ENCODE assay signal across 15 mouse cellular contexts in the genomic region with DNA sequence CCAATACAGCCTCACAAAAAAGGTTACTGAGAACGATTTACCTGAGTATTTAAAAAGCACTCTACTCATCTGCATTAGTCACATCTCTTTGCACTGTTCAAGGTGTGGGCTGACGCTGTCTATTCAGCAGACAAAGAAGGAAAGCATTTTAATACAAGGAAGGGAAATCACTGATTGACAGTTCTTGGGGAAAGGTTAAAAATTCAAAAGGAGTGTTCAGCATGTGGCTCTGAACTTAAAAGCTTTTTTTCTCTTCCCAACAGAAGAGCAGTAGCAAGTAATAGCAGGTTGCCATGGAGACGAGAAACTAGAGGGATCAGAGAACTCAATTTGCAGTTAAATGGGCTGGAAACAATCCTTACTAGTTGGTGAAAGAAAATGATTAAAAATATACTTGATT.
DNase-seq lines count a peak whose midpoint lies in the region; ATAC-seq and TF ChIP-seq lines count a peak whose summit lies in the region.
"Had no signal": no experiment of that assay in that cellular context is flagged by ENCODE, and none has a peak within 500 bp of the region (broad histone marks: within the 10 kb centered on the region; RNA-seq: fewer than 3 reads in every experiment).

No protein-coding gene starts in this region.

- peak; percentile 74 for ATAC-seq in forebrain, embryonic 14.5 days
- ATAC-seq in midbrain, embryonic 16.5 days: peak; percentile 71

- H3K4me1 ChIP-seq in forebrain, embryonic 14.5 days (ENCODE audit: control insufficient read depth, insufficient read depth, low read length): peaks cover 28% of the 10 kb centered on the region
- H3K4me1 ChIP-seq in midbrain, embryonic 16.5 days (ENCODE audit: control insufficient read depth, insufficient read depth, low read length): peaks cover 47% of the 10 kb centered on the region
- H3K4me1 ChIP-seq in heart, adult 2 months (ENCODE audit: control insufficient read depth, insufficient read depth, low read length): no peaks in the 10 kb centered on the region
- H3K4me1 ChIP-seq: embryonic facial prominence, embryonic 15.5 days; heart, embryonic 13.5 days; limb, embryonic 15.5 days had no signal

- TF ChIP-seq EP300 in heart, adult 2 months (IDR thresholded peaks at IDR 0.05; ENCODE audit: insufficient read depth, low read depth, low read length): no peak

- intact Hi-C loops in left cerebral cortex, adult 2 months (cut with DNase I): no loop called here
- intact Hi-C loops in heart, postnatal 36 days (cut with DNase I): no loop called here
- intact Hi-C loops in heart, adult 2 months (cut with DNase I): no loop called here

- no peaks in the 10 kb centered on the region for H3K79me2 ChIP-seq in heart, adult 2 months (replicated peaks; ENCODE audit: control insufficient read depth, insufficient read depth, low read length)

- H3K27ac ChIP-seq in left cerebral cortex, adult 2 months: no peak overlapping the region
- H3K27ac ChIP-seq in forebrain, embryonic 14.5 days (ENCODE audit: low read depth, low read length): peak overlapping the region; percentile 82
- peak overlapping the region; percentile 87 for H3K27ac ChIP-seq in midbrain, embryonic 16.5 days (ENCODE audit: low read length)
- H3K27ac ChIP-seq in heart, adult 2 months: no peak overlapping the region
- H3K27ac ChIP-seq: embryonic facial prominence, embryonic 15.5 days; heart, embryonic 13.5 days; limb, embryonic 15.5 days had no signal

- H3K36me3 ChIP-seq in forebrain, embryonic 14.5 days (ENCODE audit: control insufficient read depth, insufficient read depth, low read length): peaks cover 9% of the 10 kb centered on the region
- no peaks in the 10 kb centered on the region for H3K36me3 ChIP-seq in midbrain, embryonic 16.5 days (ENCODE audit: control insufficient read depth, insufficient read depth, low read length)
- H3K36me3 ChIP-seq in heart, adult 2 months (ENCODE audit: control insufficient read depth, insufficient read depth, low read length): no peaks in the 10 kb centered on the region; the same call in 1 of the 2 replicates

- H3K9me3 ChIP-seq in forebrain, embryonic 14.5 days (replicated peaks; ENCODE audit: control insufficient read depth, low read length): no peaks in the 10 kb centered on the region
- no peaks in the 10 kb centered on the region for H3K9me3 ChIP-seq in midbrain, embryonic 16.5 days (replicated peaks; ENCODE audit: control insufficient read depth, low read length, poor library complexity, severe bottlenecking)
- H3K9me3 ChIP-seq: embryonic facial prominence, embryonic 15.5 days; heart, embryonic 13.5 days; limb, embryonic 15.5 days had no signal

- 0 out of 2 replicates have a peak overlapping the region, but pooled peaks have one; percentile 2 for H3K4me2 ChIP-seq in forebrain, embryonic 14.5 days (ENCODE audit: low read length)
- H3K4me2 ChIP-seq in midbrain, embryonic 16.5 days (ENCODE audit: low read length): peak overlapping the region; percentile 12; the same call in 1 of the 2 replicates
- H3K4me2 ChIP-seq: embryonic facial prominence, embryonic 15.5 days; heart, embryonic 13.5 days; limb, embryonic 15.5 days; lung, embryonic 14.5 days had no signal

- no peak for TF ChIP-seq POLR2A in heart, adult 2 months (IDR thresholded peaks at IDR 0.05; ENCODE audit: insufficient read depth, low read depth, low read length)

- H3K9ac ChIP-seq in forebrain, embryonic 14.5 days (ENCODE audit: low read length): peak overlapping the region; percentile 37; the same call in 1 of the 2 replicates
- H3K9ac ChIP-seq in midbrain, embryonic 16.5 days (ENCODE audit: low read depth, low read length): no peak overlapping the region
- H3K9ac ChIP-seq in heart, adult 2 months (ENCODE audit: low read depth, low read length): no peak overlapping the region
- H3K9ac ChIP-seq: embryonic facial prominence, embryonic 15.5 days; heart, embryonic 13.5 days; limb, embryonic 15.5 days; lung, embryonic 14.5 days had no signal

- WGBS in forebrain, embryonic 14.5 days: 5% methylated on average over 3 of the region's 3 CpGs
- WGBS in midbrain, embryonic 16.5 days: 3% methylated on average over 3 of the region's 3 CpGs
- WGBS in heart, adult 2 months: 90% methylated on average over 3 of the region's 3 CpGs

- no peak for TF ChIP-seq CTCF in left cerebral cortex, adult 2 months (IDR thresholded peaks at IDR 0.05)
- no peak for TF ChIP-seq CTCF in heart, adult 2 months (IDR thresholded peaks at IDR 0.05)

- no peak overlapping the region for H3K4me3 ChIP-seq in left cerebral cortex, adult 2 months
- H3K4me3 ChIP-seq in forebrain, embryonic 14.5 days (ENCODE audit: low read depth, low read length): no peak overlapping the region
- no peak overlapping the region for H3K4me3 ChIP-seq in midbrain, embryonic 16.5 days (ENCODE audit: low read depth, low read length)
- H3K4me3 ChIP-seq in heart, adult 2 months: no peak overlapping the region
- H3K4me3 ChIP-seq: embryonic facial prominence, embryonic 15.5 days; heart, embryonic 13.5 days; limb, embryonic 15.5 days had no signal

- DNase-seq in left cerebral cortex, adult 11 months (ENCODE audit: low spot score): peak; percentile 77
- no peak for DNase-seq in left cerebral cortex, adult 2 months (ENCODE audit: extremely low spot score in 1 of 2, low spot score in 2 of 2)
- DNase-seq in brain, embryonic 18.5 days (ENCODE audit: low read depth, low spot score): peak; percentile 78
- DNase-seq in forebrain, embryonic 14.5 days (ENCODE audit: low spot score): peak; percentile 91
- DNase-seq in heart, postnatal 36 days: no peak
- no peak for DNase-seq in heart, adult 2 months
- no peak for DNase-seq in kidney, postnatal 14 days
- DNase-seq: adrenal gland, postnatal 36 days; cerebellum, adult 2 months; lung, embryonic 14.5 days had no signal

- no peaks in the 10 kb centered on the region for H3K27me3 ChIP-seq in forebrain, embryonic 14.5 days (replicated peaks; ENCODE audit: control insufficient read depth, insufficient read depth, low read length)
- H3K27me3 ChIP-seq in midbrain, embryonic 16.5 days (ENCODE audit: control insufficient read depth, insufficient read depth, low read depth, low read length): no peaks in the 10 kb centered on the region
- no peaks in the 10 kb centered on the region for H3K27me3 ChIP-seq in heart, adult 2 months (ENCODE audit: control insufficient read depth, insufficient read depth, low read length)
- H3K27me3 ChIP-seq: CH12.LX; embryonic facial prominence, embryonic 15.5 days; heart, embryonic 13.5 days; limb, embryonic 15.5 days had no signal

Comparison
In these comparisons a context has a peak if more than half of its experiments do, and no peak if none do; other contexts are left out.
1. DNase-seq: peak in left cerebral cortex, adult 11 months (single experiment), brain, embryonic 18.5 days (single experiment) and forebrain, embryonic 14.5 days (single experiment); none in left cerebral cortex, adult 2 months (0 of 2), heart, postnatal 36 days (0 of 2), heart, adult 2 months (0 of 2) and kidney, postnatal 14 days (single experiment).
2. H3K27ac ChIP-seq: peak in forebrain, embryonic 14.5 days (single experiment) and midbrain, embryonic 16.5 days (single experiment); none in left cerebral cortex, adult 2 months (single experiment) and heart, adult 2 months (single experiment).